ENCODE assay signal across 21 mouse cellular contexts in genomic region chr16:78709943-78710342, GRCm38 (mm10).
DNase-seq lines count a peak whose midpoint lies in the region; ATAC-seq and TF ChIP-seq lines count a peak whose summit lies in the region.
"Had no signal": no experiment of that assay in that cellular context is flagged by ENCODE, and none has a peak within 500 bp of the region (broad histone marks: within the 10 kb centered on the region; RNA-seq: fewer than 3 reads in every experiment).

No protein-coding gene starts in this region.

- H3K4me2 ChIP-seq in midbrain, embryonic 13.5 days (replicated peaks), result no peak overlapping the region
- H3K4me2 ChIP-seq in midbrain, embryonic 16.5 days (ENCODE audit: low read length), result no peak overlapping the region
- no peak overlapping the region for H3K4me2 ChIP-seq in hindbrain, embryonic 14.5 days (replicated peaks)
- H3K4me2 ChIP-seq in midbrain, postnatal 0 days (ENCODE audit: low read depth, low read length, poor library complexity, severe bottlenecking), result no peak overlapping the region
- H3K4me2 ChIP-seq: embryonic facial prominence, embryonic 13.5 days; limb, embryonic 13.5 days; liver, embryonic 13.5 days; lung, embryonic 15.5 days had no signal

- TF ChIP-seq CTCF in midbrain, postnatal 0 days (IDR thresholded peaks at IDR 0.05), result no peak

- no peak overlapping the region for H3K9ac ChIP-seq in midbrain, embryonic 13.5 days (replicated peaks)
- H3K9ac ChIP-seq in midbrain, embryonic 16.5 days (ENCODE audit: low read depth, low read length), result no peak overlapping the region
- H3K9ac ChIP-seq in hindbrain, embryonic 14.5 days, result no peak overlapping the region
- no peak overlapping the region for H3K9ac ChIP-seq in midbrain, postnatal 0 days (replicated peaks; ENCODE audit: low read length, poor library complexity, severe bottlenecking)
- H3K9ac ChIP-seq: embryonic facial prominence, embryonic 13.5 days; limb, embryonic 13.5 days; liver, embryonic 13.5 days; lung, embryonic 15.5 days had no signal

- intact Hi-C loops in gastrocnemius, postnatal 14 days (cut with DNase I; ENCODE audit: low total_unique reads), result no loop called here

- ATAC-seq in midbrain, embryonic 13.5 days, result peak; percentile 53; the same call in 1 of the 2 replicates
- no peak for ATAC-seq in midbrain, embryonic 16.5 days
- ATAC-seq in hindbrain, embryonic 14.5 days (ENCODE audit: low FRiP score), result peak; percentile 72
- no peak for ATAC-seq in midbrain, postnatal 0 days (ENCODE audit: low FRiP score)
- ATAC-seq in granulocyte monocyte progenitor cell, adult 5-6 weeks (replicated peaks; ENCODE audit: poor library complexity, severe bottlenecking), result no peak

- H3K4me1 ChIP-seq in midbrain, embryonic 13.5 days (replicated peaks), result no peaks in the 10 kb centered on the region
- H3K4me1 ChIP-seq in midbrain, embryonic 16.5 days (ENCODE audit: control insufficient read depth, insufficient read depth, low read length), result no peaks in the 10 kb centered on the region
- H3K4me1 ChIP-seq in hindbrain, embryonic 14.5 days (replicated peaks; ENCODE audit: control insufficient read depth, insufficient read depth, low read length), result no peaks in the 10 kb centered on the region
- no peaks in the 10 kb centered on the region for H3K4me1 ChIP-seq in midbrain, postnatal 0 days (ENCODE audit: insufficient read depth, low read length)
- H3K4me1 ChIP-seq: embryonic facial prominence, embryonic 13.5 days; heart, embryonic 10.5 days; liver, embryonic 13.5 days; lung, embryonic 15.5 days had no signal

- no peaks in the 10 kb centered on the region for H3K9me3 ChIP-seq in midbrain, embryonic 13.5 days
- H3K9me3 ChIP-seq in midbrain, embryonic 16.5 days (replicated peaks; ENCODE audit: control insufficient read depth, low read length, poor library complexity, severe bottlenecking), result no peaks in the 10 kb centered on the region
- H3K9me3 ChIP-seq in hindbrain, embryonic 14.5 days (ENCODE audit: control insufficient read depth, low read length), result no peaks in the 10 kb centered on the region
- no peaks in the 10 kb centered on the region for H3K9me3 ChIP-seq in midbrain, postnatal 0 days (ENCODE audit: low read length)
- H3K9me3 ChIP-seq: embryonic facial prominence, embryonic 13.5 days; heart, embryonic 10.5 days; limb, embryonic 13.5 days; liver, embryonic 13.5 days; lung, embryonic 15.5 days had no signal

- no peak overlapping the region for H3K27ac ChIP-seq in midbrain, embryonic 13.5 days
- H3K27ac ChIP-seq in midbrain, embryonic 16.5 days (ENCODE audit: low read length), result no peak overlapping the region
- no peak overlapping the region for H3K27ac ChIP-seq in hindbrain, embryonic 14.5 days
- no peak overlapping the region for H3K27ac ChIP-seq in midbrain, postnatal 0 days (ENCODE audit: low read depth, low read length)
- H3K27ac ChIP-seq: embryonic facial prominence, embryonic 13.5 days; heart, embryonic 10.5 days; kidney, postnatal 0 days; limb, embryonic 13.5 days; liver, embryonic 13.5 days; lung, embryonic 15.5 days; macrophage had no signal

- DNase-seq in gastrocnemius, postnatal 14 days, result peak; percentile 4
- DNase-seq in gastrocnemius, adult 8-10 months (ENCODE audit: low spot score in 2 of 2), result no peak
- DNase-seq in hindbrain, embryonic 14.5 days (ENCODE audit: low spot score), result no peak
- DNase-seq in midbrain, postnatal 0 days (ENCODE audit: low spot score), result peak; percentile 15
- no peak for DNase-seq in right cerebral cortex, postnatal 14 days
- DNase-seq: adrenal gland, adult 2 months; cerebellum, adult 8-10 months; gastrocnemius, postnatal 36 days; heart, postnatal 10 days; kidney, adult 18-20 months; liver, embryonic 13.5 days; thymus, postnatal 14 days had no signal

- H3K36me3 ChIP-seq in midbrain, embryonic 13.5 days, result no peaks in the 10 kb centered on the region
- H3K36me3 ChIP-seq in midbrain, embryonic 16.5 days (ENCODE audit: control insufficient read depth, insufficient read depth, low read length), result no peaks in the 10 kb centered on the region
- no peaks in the 10 kb centered on the region for H3K36me3 ChIP-seq in hindbrain, embryonic 14.5 days (replicated peaks; ENCODE audit: control insufficient read depth, insufficient read depth)
- H3K36me3 ChIP-seq in midbrain, postnatal 0 days (ENCODE audit: insufficient read depth, low read length), result no peaks in the 10 kb centered on the region
- H3K36me3 ChIP-seq: embryonic facial prominence, embryonic 13.5 days; heart, embryonic 10.5 days; limb, embryonic 13.5 days; liver, embryonic 13.5 days; lung, embryonic 15.5 days had no signal

- 67% methylated on average over 7 of the region's 7 CpGs for WGBS in midbrain, embryonic 13.5 days
- 67% methylated on average over 7 of the region's 7 CpGs for WGBS in midbrain, embryonic 16.5 days
- WGBS in hindbrain, embryonic 14.5 days, result 57% methylated on average over 7 of the region's 7 CpGs
- 69% methylated on average over 7 of the region's 7 CpGs for WGBS in midbrain, postnatal 0 days

- no peaks in the 10 kb centered on the region for H3K27me3 ChIP-seq in midbrain, embryonic 13.5 days
- H3K27me3 ChIP-seq in midbrain, embryonic 16.5 days (ENCODE audit: control insufficient read depth, insufficient read depth, low read depth, low read length), result no peaks in the 10 kb centered on the region
- no peaks in the 10 kb centered on the region for H3K27me3 ChIP-seq in hindbrain, embryonic 14.5 days (ENCODE audit: control insufficient read depth, insufficient read depth, low read length)
- H3K27me3 ChIP-seq in midbrain, postnatal 0 days (ENCODE audit: insufficient read depth, low read length), result no peaks in the 10 kb centered on the region
- H3K27me3 ChIP-seq: embryonic facial prominence, embryonic 13.5 days; limb, embryonic 13.5 days; liver, embryonic 13.5 days; lung, embryonic 15.5 days had no signal

- H3K4me3 ChIP-seq in midbrain, embryonic 13.5 days (replicated peaks), result no peak overlapping the region
- H3K4me3 ChIP-seq in midbrain, embryonic 16.5 days (ENCODE audit: low read depth, low read length), result no peak overlapping the region
- H3K4me3 ChIP-seq in hindbrain, embryonic 14.5 days (replicated peaks; ENCODE audit: low read length), result no peak overlapping the region
- no peak overlapping the region for H3K4me3 ChIP-seq in midbrain, postnatal 0 days (ENCODE audit: low read depth, low read length)
- H3K4me3 ChIP-seq: embryonic facial prominence, embryonic 13.5 days; heart, embryonic 10.5 days; limb, embryonic 13.5 days; liver, embryonic 13.5 days; lung, embryonic 15.5 days had no signal

Comparison
In these comparisons a context has a peak if more than half of its experiments do, and no peak if none do; other contexts are left out.
1. DNase-seq: peak in gastrocnemius, postnatal 14 days (single experiment) and midbrain, postnatal 0 days (single experiment); none in gastrocnemius, adult 8-10 months (0 of 2), hindbrain, embryonic 14.5 days (single experiment) and right cerebral cortex, postnatal 14 days (single experiment).
2. ATAC-seq: peak in midbrain, embryonic 13.5 days (single experiment) and hindbrain, embryonic 14.5 days (single experiment); none in midbrain, embryonic 16.5 days (single experiment), midbrain, postnatal 0 days (single experiment) and granulocyte monocyte progenitor cell, adult 5-6 weeks (single experiment).